Mouse (Mus musculus) lung, adult 2 months (tissue): Measurements from ENCODE around the gene Kctd14.

Experiments used
- CTCF ChIP-seq: fragments of 200-500 bp; IDR thresholded peaks from 2 replicates; pipeline ENCODE4 v1.5.1; 2011; ENCODE audit warnings: mild to moderate bottlenecking, low read length, control low read depth; ENCODE audit not compliant: insufficient read depth
- POLR2A ChIP-seq: fragments of 200-500 bp; IDR thresholded peaks from 2 replicates; pipeline ENCODE4 v1.6.1; 2011; ENCODE audit warnings: low read depth, mild to moderate bottlenecking, control low read depth, low read length, borderline replicate concordance; ENCODE audit errors: extremely low read depth

- TF ChIP-seq POLR2A (no peak), CTCF (no peak)
These were observed 32.4 kb upstream of the Kctd14 start for GRCm38 (mm10) chr7:97418717-97419116.
